Mouse (Mus musculus) heart, embryonic 12.5 days (tissue): ENCODE data around the gene Prl3a1. TPM values are rescaled to one million over a fixed set of nuclear protein-coding genes. Genes with fewer than 3 reads are reported as not detected.

Source experiments
- ATAC-seq: fragments of 200-750 bp; cut with Nextera tagmentation; 2 replicates; pipeline ENCODE4 v1.8.0; 2017; ENCODE audit warnings: moderate TSS enrichment, moderate library complexity; ENCODE audit not compliant: insufficient number of reproducible peaks, low FRiP score
- H3K27ac ChIP-seq: fragments of 300-500 bp; sonication (generic); 2 replicates; pipeline ENCODE4 v1.5.1; 2016; ENCODE audit warnings: mild to moderate bottlenecking, moderate library complexity; ENCODE audit not compliant: poor library complexity, severe bottlenecking
- H3K27me3 ChIP-seq: fragments of 300-500 bp; sonication (generic); replicated peaks from 2 replicates; pipeline ENCODE4 v1.6.1; 2016; ENCODE audit warnings: mild to moderate bottlenecking, moderate library complexity
- H3K36me3 ChIP-seq: fragments of 300-500 bp; sonication (generic); 2 replicates; pipeline ENCODE4 v1.6.1; 2016; ENCODE audit warnings: mild to moderate bottlenecking, moderate library complexity
- H3K4me1 ChIP-seq: fragments of 300-500 bp; sonication (generic); replicated peaks from 2 replicates; pipeline ENCODE4 v1.6.1; 2016; ENCODE audit warnings: mild to moderate bottlenecking
- H3K4me2 ChIP-seq: fragments of 300-500 bp; sonication (generic); 2 replicates; pipeline ENCODE4 v1.6.1; 2016; ENCODE audit warnings: mild to moderate bottlenecking, moderate library complexity
- H3K4me3 ChIP-seq: fragments of 300-500 bp; sonication (generic); 2 replicates; pipeline ENCODE4 v1.5.1; 2016; ENCODE audit warnings: mild to moderate bottlenecking
- H3K9ac ChIP-seq: fragments of 300-500 bp; sonication (generic); 2 replicates; pipeline ENCODE4 v1.6.1; 2016; ENCODE audit warnings: mild to moderate bottlenecking, moderate library complexity
- H3K9me3 ChIP-seq: fragments of 300-500 bp; sonication (generic); replicated peaks from 2 replicates; pipeline ENCODE4 v1.6.1; 2016; ENCODE audit warnings: mild to moderate bottlenecking, moderate library complexity
- WGBS: fragments of 180-500 bp; shearing (Covaris S2); methylation state at CpG from one replicate; pipeline ENCODE4 v1.1.7; 2016; 5-methylcytosine and 5-hydroxymethylcytosine counted together
- polyA plus RNA-seq: library from polyadenylated mRNA; unstranded; fragments of >200 nt; fragmentation: Nextera tagmentation; extraction: Ambion mirVana; gene quantifications from 2 replicates; pipeline ENCODE4 v1.2.1, GENCODE M21; 2016

Gene Prl3a1
- not detected in 2 replicates for polyA plus RNA-seq

GRCm38 (mm10) chr13:27259136-27259535, at the start of gene Prl3a1:
TSS of gene Prl3a1 (plus strand) at chr13:27259436.
- WGBS: 79% methylated on average over 4 of the region's 4 CpGs
- Histone ChIP-seq H3K27me3 (no peaks in the 10 kb centered on the region), H3K9me3 (no peaks in the 10 kb centered on the region), H3K27ac (no peak within 1 kb of the TSS), H3K4me3 (no peak within 1 kb of the TSS), H3K36me3 (no peaks in the 10 kb centered on the region), H3K4me2 (no peak within 1 kb of the TSS), H3K4me1 (no peaks in the 10 kb centered on the region), H3K9ac (no peak within 1 kb of the TSS)
- ATAC-seq: no peak

DNA sequence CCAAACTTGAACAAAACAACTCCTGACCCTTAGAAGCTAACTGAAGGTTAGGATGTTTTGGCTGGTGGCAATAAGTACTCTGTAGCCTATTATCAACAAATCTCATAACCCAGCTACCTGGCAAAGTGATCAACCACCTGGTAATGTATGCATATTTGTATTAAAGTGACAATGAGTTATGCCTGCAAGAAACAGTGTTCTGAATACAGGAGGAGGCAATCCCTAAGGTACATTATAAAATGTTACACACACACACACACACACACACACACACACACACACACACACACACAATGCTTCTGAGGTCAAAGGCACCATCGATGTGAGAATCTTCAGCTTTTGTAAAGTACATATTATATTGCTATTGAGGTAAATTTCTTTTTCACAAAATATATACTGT, 17.7 kb upstream of the Prl3a1 start, which contains the start of gene Prl3b1:
TSS of gene Prl3b1 (plus strand) at position 301 of the 400 bp plus-strand sequence.
- no peaks in the 10 kb centered on the region for H3K27me3 ChIP-seq
- no peak within 1 kb of the TSS for H3K4me2 ChIP-seq
- no peaks in the 10 kb centered on the region for H3K4me1 ChIP-seq
- H3K4me3 ChIP-seq: no peak within 1 kb of the TSS
- H3K27ac ChIP-seq: no peak within 1 kb of the TSS
- H3K36me3 ChIP-seq: no peaks in the 10 kb centered on the region
- no peak for ATAC-seq
- WGBS: 86% methylated on average over 1 of the region's 1 CpGs
- no peaks in the 10 kb centered on the region for H3K9me3 ChIP-seq
- no peak within 1 kb of the TSS for H3K9ac ChIP-seq

- Histone ChIP-seq H3K36me3 (no peaks in the 10 kb centered on the region), H3K27me3 (no peaks in the 10 kb centered on the region), H3K9me3 (no peaks in the 10 kb centered on the region), H3K4me2 (no peak within 1 kb of the TSS), H3K4me1 (no peaks in the 10 kb centered on the region), H3K9ac (no peak within 1 kb of the TSS), H3K27ac (no peak within 1 kb of the TSS), H3K4me3 (no peak within 1 kb of the TSS)
- ATAC-seq: no peak
- WGBS: 77% methylated on average over 7 of the region's 7 CpGs
These were observed 53.3 kb downstream of the Prl3a1 start, which contains the start of gene Prl6a1 for GRCm38 (mm10) chr13:27312334-27313225. TSS of gene Prl6a1 (plus strand) at chr13:27312627.

Other genes starting within 250 kb of the Prl3a1 start
- not detected in 2 replicates for gene Prl, start 201.9 kb upstream of the Prl3a1 start, polyA plus RNA-seq
- not detected in 2 replicates for gene Prl3d1, start 165.2 kb upstream of the Prl3a1 start, polyA plus RNA-seq
- not detected in 2 replicates for gene Prl3d2, start 137.7 kb upstream of the Prl3a1 start, polyA plus RNA-seq
- not detected in 2 replicates for gene Prl3d3, start 102.6 kb upstream of the Prl3a1 start, polyA plus RNA-seq
- not detected in 2 replicates for gene Prl3c1, start 62.8 kb upstream of the Prl3a1 start, polyA plus RNA-seq
- gene Prl3b1, start 17.6 kb upstream of the Prl3a1 start, polyA plus RNA-seq: not detected in 2 replicates
- not detected in 2 replicates for gene Prl6a1, start 53.2 kb downstream of the Prl3a1 start, polyA plus RNA-seq
- gene Prl8a2, start 86.2 kb downstream of the Prl3a1 start, polyA plus RNA-seq: 0.63 TPM in 1 of 2 replicates, not detected in the other
- gene Prl2b1, start 131.4 kb downstream of the Prl3a1 start, polyA plus RNA-seq: not detected in 2 replicates
- gene Prl8a6, start 179.3 kb downstream of the Prl3a1 start, polyA plus RNA-seq: not detected in 2 replicates